Mouse (Mus musculus): Measurements from ENCODE around the gene Pitpnm2. TPM values are rescaled to one million over a fixed set of nuclear protein-coding genes. Genes with fewer than 3 reads are reported as not detected.

The Pitpnm2 gene
- polyA plus RNA-seq, 1 experiment = 5.3 TPM

- TF ChIP-seq POLR2AphosphoS2 (IDR thresholded peaks at IDR 0.05; ENCODE audit: insufficient read length, low read depth) (no peak), CEBPB (IDR thresholded peaks at IDR 0.05; ENCODE audit: insufficient read depth, poor library complexity, severe bottlenecking) (no peak), SRF (IDR thresholded peaks at IDR 0.05; ENCODE audit: control insufficient read depth, insufficient read length, low read depth) (no peak), TCF12 (IDR thresholded peaks at IDR 0.05; ENCODE audit: insufficient read depth, poor library complexity, severe bottlenecking) (no peak), TCF3 (IDR thresholded peaks at IDR 0.05; ENCODE audit: insufficient read length, low read depth) (no peak), MYOD1 (IDR thresholded peaks at IDR 0.05; ENCODE audit: control insufficient read depth in 1 of 3, insufficient read length in 2 of 3, low read depth in 2 of 3) (no peak), MAX (IDR thresholded peaks at IDR 0.05; ENCODE audit: low read depth) (no peak), USF1 (IDR thresholded peaks at IDR 0.05; ENCODE audit: low read depth) (no peak), E2F4 (IDR thresholded peaks at IDR 0.05; ENCODE audit: insufficient read depth) (no peak)
Measured at GRCm38 (mm10) chr5:124196082-124196481, 53.5 kb downstream of the Pitpnm2 start.

GRCm38 (mm10) chr5:124194386-124195084, 55.0 kb downstream of the Pitpnm2 start:
- no peaks in the 10 kb centered on the region for H3K79me2 ChIP-seq (ENCODE audit: control insufficient read depth, insufficient read depth)
- H3ac ChIP-seq (ENCODE audit: control insufficient read depth, insufficient read length) = no peak overlapping the region
- TF ChIP-seq POLR2AphosphoS2 (IDR thresholded peaks at IDR 0.05; ENCODE audit: insufficient read length, low read depth) (no peak), SRF (IDR thresholded peaks at IDR 0.05; ENCODE audit: control insufficient read depth, insufficient read length, low read depth) (no peak), POLR2A (IDR thresholded peaks at IDR 0.05; ENCODE audit: insufficient read length, low read depth) (no peak), TCF12 (IDR thresholded peaks at IDR 0.05; ENCODE audit: insufficient read depth, poor library complexity, severe bottlenecking) (no peak), MAX (IDR thresholded peaks at IDR 0.05; ENCODE audit: low read depth) (no peak), MYOG (IDR thresholded peaks at IDR 0.05; ENCODE audit: control insufficient read depth in 1 of 3, insufficient read depth in 1 of 3, insufficient read length in 2 of 3, low read depth in 2 of 3) (no peak), E2F4 (IDR thresholded peaks at IDR 0.05; ENCODE audit: insufficient read depth) (no peak), MYOD1 (IDR thresholded peaks at IDR 0.05; ENCODE audit: control insufficient read depth in 1 of 3, insufficient read length in 2 of 3, low read depth in 2 of 3) (no peak)
- H3K4me3 ChIP-seq = no peak overlapping the region
- no peaks in the 10 kb centered on the region for H3K27me3 ChIP-seq (ENCODE audit: control insufficient read depth, insufficient read depth, insufficient read length)
- H3K4me2 ChIP-seq (ENCODE audit: low read depth) = no peak overlapping the region
- H3K36me3 ChIP-seq (ENCODE audit: control insufficient read depth, insufficient read depth) = no peaks in the 10 kb centered on the region

More at GRCm38 (mm10) chr5:124196082-124196481, 53.5 kb downstream of the Pitpnm2 start:
- H3K27me3 ChIP-seq (ENCODE audit: control insufficient read depth, insufficient read depth, insufficient read length) = no peaks in the 10 kb centered on the region
- H3ac ChIP-seq (ENCODE audit: control insufficient read depth, insufficient read length) = no peak overlapping the region
- no peak overlapping the region for H3K4me2 ChIP-seq (ENCODE audit: low read depth)
- no peaks in the 10 kb centered on the region for H3K36me3 ChIP-seq (ENCODE audit: control insufficient read depth, insufficient read depth)
- no peaks in the 10 kb centered on the region for H3K79me2 ChIP-seq (ENCODE audit: control insufficient read depth, insufficient read depth)
- no peak overlapping the region for H3K4me3 ChIP-seq

GRCm38 (mm10) chr5:124193286-124194112, 56.1 kb downstream of the Pitpnm2 start:
- TF ChIP-seq TCF12 (IDR thresholded peaks at IDR 0.05; ENCODE audit: insufficient read depth, poor library complexity, severe bottlenecking) = no peak
- no peak for TF ChIP-seq POLR2A (IDR thresholded peaks at IDR 0.05; ENCODE audit: insufficient read length, low read depth)
- no peak for TF ChIP-seq E2F4 (IDR thresholded peaks at IDR 0.05; ENCODE audit: insufficient read depth)
- TF ChIP-seq POLR2AphosphoS2 (IDR thresholded peaks at IDR 0.05; ENCODE audit: insufficient read length, low read depth) = no peak
- no peak for TF ChIP-seq MYOD1 (IDR thresholded peaks at IDR 0.05; ENCODE audit: control insufficient read depth in 1 of 3, insufficient read length in 2 of 3, low read depth in 2 of 3)
- no peak for TF ChIP-seq SRF (IDR thresholded peaks at IDR 0.05; ENCODE audit: control insufficient read depth, insufficient read length, low read depth)
- TF ChIP-seq MYOG (IDR thresholded peaks at IDR 0.05; ENCODE audit: control insufficient read depth in 1 of 3, insufficient read depth in 1 of 3, insufficient read length in 2 of 3, low read depth in 2 of 3) = no peak
- TF ChIP-seq REST (IDR thresholded peaks at IDR 0.05; ENCODE audit: insufficient read depth, insufficient read length) = no peak
- no peak for TF ChIP-seq CEBPB (IDR thresholded peaks at IDR 0.05; ENCODE audit: insufficient read depth, poor library complexity, severe bottlenecking)
- no peak for TF ChIP-seq TCF3 (IDR thresholded peaks at IDR 0.05; ENCODE audit: insufficient read length, low read depth)
- TF ChIP-seq USF1 (IDR thresholded peaks at IDR 0.05; ENCODE audit: low read depth) = no peak
- no peak for TF ChIP-seq MAX (IDR thresholded peaks at IDR 0.05; ENCODE audit: low read depth)
- Histone ChIP-seq H3K36me3 (ENCODE audit: control insufficient read depth, insufficient read depth) (no peaks in the 10 kb centered on the region), H3ac (ENCODE audit: control insufficient read depth, insufficient read length) (no peak overlapping the region), H3K79me2 (ENCODE audit: control insufficient read depth, insufficient read depth) (no peaks in the 10 kb centered on the region), H3K27me3 (ENCODE audit: control insufficient read depth, insufficient read depth, insufficient read length) (no peaks in the 10 kb centered on the region), H3K4me3 (no peak overlapping the region), H3K4me2 (ENCODE audit: low read depth) (no peak overlapping the region)

- no peak for TF ChIP-seq CEBPB (IDR thresholded peaks at IDR 0.05; ENCODE audit: insufficient read depth, poor library complexity, severe bottlenecking)
- TF ChIP-seq MYOD1 (IDR thresholded peaks at IDR 0.05; ENCODE audit: control insufficient read depth in 1 of 3, insufficient read length in 2 of 3, low read depth in 2 of 3) = no peak
- TF ChIP-seq USF1 (IDR thresholded peaks at IDR 0.05; ENCODE audit: low read depth) = no peak
- Histone ChIP-seq H3K4me2 (ENCODE audit: low read depth) (no peak overlapping the region), H3K36me3 (ENCODE audit: control insufficient read depth, insufficient read depth) (no peaks in the 10 kb centered on the region), H3ac (ENCODE audit: control insufficient read depth, insufficient read length) (no peak overlapping the region), H3K27me3 (ENCODE audit: control insufficient read depth, insufficient read depth, insufficient read length) (no peaks in the 10 kb centered on the region), H3K79me2 (ENCODE audit: control insufficient read depth, insufficient read depth) (no peaks in the 10 kb centered on the region), H3K4me3 (no peak overlapping the region)
Measured at GRCm38 (mm10) chr5:124192726-124193285, 56.8 kb downstream of the Pitpnm2 start.
